Mouse (Mus musculus): ENCODE results near the gene Osbpl2.

DNA sequence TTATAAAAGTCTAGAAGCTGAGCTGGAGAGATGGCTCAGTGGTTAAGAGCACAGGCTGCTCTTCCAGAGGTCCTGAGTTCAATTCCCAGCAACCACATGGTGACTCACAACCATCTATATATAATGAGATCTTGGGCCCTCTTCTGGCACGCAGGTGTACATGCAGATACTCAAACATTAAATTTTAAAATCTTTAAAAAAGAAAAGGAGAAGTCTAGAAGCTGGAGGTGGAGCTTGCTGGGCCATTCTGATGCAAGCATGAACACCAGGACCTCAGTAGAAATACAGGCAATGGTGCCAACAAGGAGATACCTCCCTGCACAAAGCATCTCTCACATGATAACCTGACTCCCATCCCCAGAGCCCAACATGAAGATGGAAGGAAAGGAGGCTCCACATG, 89.9 kb downstream of the Osbpl2 start:
- TF ChIP-seq CTCF (IDR thresholded peaks at IDR 0.05; ENCODE audit: borderline replicate concordance, insufficient read depth, low read depth, low read length) (no peak), POLR2A (IDR thresholded peaks at IDR 0.05; ENCODE audit: borderline replicate concordance, insufficient read depth, low read length) (no peak)

Measured in cerebellum, adult 2 months (tissue).